Mouse (Mus musculus): Measurements from ENCODE around the gene Whamm.

Whamm gene

GRCm38 (mm10) chr7:81596086-81596485 lies 25.0 kb downstream of the Whamm start:
- DNase-seq (ENCODE audit: low spot score in 2 of 2) = no peak

GRCm38 (mm10) chr7:81597660-81598059 lies 26.6 kb downstream of the Whamm start:
- DNase-seq (ENCODE audit: low spot score in 2 of 2) = peak in 1 of 2 experiments; percentile 8

- DNase-seq (ENCODE audit: low spot score in 2 of 2) = no peak
Measured at GRCm38 (mm10) chr7:81599379-81600280, 28.6 kb downstream of the Whamm start.

- no peak for DNase-seq (ENCODE audit: low spot score in 2 of 2)
Measured at GRCm38 (mm10) chr7:81604991-81605390, 33.9 kb downstream of the Whamm start.

- no peak for DNase-seq (ENCODE audit: low spot score in 2 of 2)
Measured at GRCm38 (mm10) chr7:81605489-81605888, 34.4 kb downstream of the Whamm start.

GRCm38 (mm10) chr7:81606452-81606851 lies 35.4 kb downstream of the Whamm start:
- DNase-seq (ENCODE audit: low spot score in 2 of 2) = no peak

- DNase-seq (ENCODE audit: low spot score in 2 of 2) = peak in 1 of 2 experiments; percentile 55
Measured at GRCm38 (mm10) chr7:81610125-81610524, 39.1 kb downstream of the Whamm start.

GRCm38 (mm10) chr7:81612856-81613635 lies 42.0 kb downstream of the Whamm start:
- DNase-seq (ENCODE audit: low spot score in 2 of 2) = no peak

- DNase-seq (ENCODE audit: low spot score in 2 of 2) = no peak
Measured at GRCm38 (mm10) chr7:81615031-81615430, 44.0 kb downstream of the Whamm start.

GRCm38 (mm10) chr7:81622793-81623192 lies 51.7 kb downstream of the Whamm start:
- DNase-seq (ENCODE audit: low spot score in 2 of 2) = no peak

GRCm38 (mm10) chr7:81623767-81624166 lies 52.7 kb downstream of the Whamm start:
- peak in 1 of 2 experiments; percentile 3 for DNase-seq (ENCODE audit: low spot score in 2 of 2)

- peak; percentile 16 to 60 for DNase-seq (ENCODE audit: low spot score in 2 of 2)
Measured at GRCm38 (mm10) chr7:81626460-81626859, 55.4 kb downstream of the Whamm start.

GRCm38 (mm10) chr7:81631261-81631660 lies 60.2 kb downstream of the Whamm start:
- DNase-seq (ENCODE audit: low spot score in 2 of 2) = no peak

- DNase-seq (ENCODE audit: low spot score in 2 of 2) = no peak
Measured at GRCm38 (mm10) chr7:81632586-81632985, 61.5 kb downstream of the Whamm start.

GRCm38 (mm10) chr7:81641101-81641500 lies 70.0 kb downstream of the Whamm start:
- DNase-seq (ENCODE audit: low spot score in 2 of 2) = no peak

- DNase-seq (ENCODE audit: low spot score in 2 of 2) = no peak
Measured at GRCm38 (mm10) chr7:81644551-81645235, 73.6 kb downstream of the Whamm start.
